Mouse (Mus musculus): ENCODE measurements around the gene Urm1. TPM values are rescaled to one million over a fixed set of nuclear protein-coding genes. Genes with fewer than 3 reads are reported as not detected.
"Not testable (repeated sequence)": the region's sequence is repeated elsewhere in the genome, so short reads cannot be mapped to it uniquely, and the experiment has no call there.

Gene Urm1
- total RNA-seq, 2 experiments from 2014 or later: 20.9 to 26.0 TPM

DNA sequence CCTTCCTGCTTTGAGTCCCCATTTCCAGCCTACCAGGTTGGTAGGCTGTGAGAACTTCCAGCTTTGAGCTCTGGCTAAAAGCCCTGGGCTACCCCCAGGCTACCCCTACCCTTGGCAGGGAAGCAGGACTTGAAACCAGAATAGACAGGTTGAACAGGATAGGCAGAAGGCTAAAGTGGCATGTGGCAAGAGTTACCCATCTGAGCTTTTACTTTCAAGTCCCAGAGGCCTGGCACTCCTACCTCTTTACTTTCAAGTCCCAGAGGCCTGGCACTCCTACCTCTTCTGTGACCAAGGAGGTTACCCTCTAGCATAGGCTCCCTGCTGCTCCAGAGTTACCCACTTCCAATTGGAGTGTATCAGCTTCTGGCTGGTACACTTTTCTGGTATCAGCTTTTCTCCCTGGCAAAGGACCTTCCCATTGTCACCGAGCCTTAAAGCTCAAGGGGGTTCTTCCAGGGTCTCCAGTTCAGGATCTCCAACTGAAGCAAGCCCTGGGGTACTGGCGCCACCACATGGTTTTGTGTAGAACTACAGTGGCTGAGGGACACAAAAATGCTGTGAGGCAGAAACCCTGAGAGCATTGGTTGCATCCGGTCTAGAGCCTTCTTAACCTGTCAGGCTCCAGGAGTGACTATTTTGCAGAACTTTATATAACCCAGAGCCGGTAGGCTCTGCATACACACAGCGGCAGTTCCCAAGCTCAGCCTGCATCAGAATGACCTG lies 39.0 kb downstream of the Urm1 start:
- DNase-seq: no peak

DNA sequence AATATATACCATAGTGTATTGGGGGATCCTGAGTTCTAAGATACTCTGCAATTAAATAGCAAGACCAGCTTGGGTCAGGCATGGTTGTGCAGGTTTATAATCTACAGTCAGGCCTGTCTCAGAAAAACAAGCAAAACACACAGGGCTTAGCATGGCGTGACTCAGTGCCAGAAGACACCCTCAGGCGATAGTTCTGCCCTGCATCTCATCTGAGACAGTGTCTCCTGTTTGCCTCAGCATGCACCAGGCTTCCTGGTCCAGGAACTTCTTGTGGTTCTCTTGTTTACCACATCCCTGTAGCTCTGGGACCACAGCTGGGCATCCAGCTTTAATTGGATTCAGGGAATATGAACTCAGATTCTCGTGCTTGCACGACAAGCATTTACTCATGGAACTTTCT lies 45.2 kb downstream of the Urm1 start:
- DNase-seq: no peak

DNA sequence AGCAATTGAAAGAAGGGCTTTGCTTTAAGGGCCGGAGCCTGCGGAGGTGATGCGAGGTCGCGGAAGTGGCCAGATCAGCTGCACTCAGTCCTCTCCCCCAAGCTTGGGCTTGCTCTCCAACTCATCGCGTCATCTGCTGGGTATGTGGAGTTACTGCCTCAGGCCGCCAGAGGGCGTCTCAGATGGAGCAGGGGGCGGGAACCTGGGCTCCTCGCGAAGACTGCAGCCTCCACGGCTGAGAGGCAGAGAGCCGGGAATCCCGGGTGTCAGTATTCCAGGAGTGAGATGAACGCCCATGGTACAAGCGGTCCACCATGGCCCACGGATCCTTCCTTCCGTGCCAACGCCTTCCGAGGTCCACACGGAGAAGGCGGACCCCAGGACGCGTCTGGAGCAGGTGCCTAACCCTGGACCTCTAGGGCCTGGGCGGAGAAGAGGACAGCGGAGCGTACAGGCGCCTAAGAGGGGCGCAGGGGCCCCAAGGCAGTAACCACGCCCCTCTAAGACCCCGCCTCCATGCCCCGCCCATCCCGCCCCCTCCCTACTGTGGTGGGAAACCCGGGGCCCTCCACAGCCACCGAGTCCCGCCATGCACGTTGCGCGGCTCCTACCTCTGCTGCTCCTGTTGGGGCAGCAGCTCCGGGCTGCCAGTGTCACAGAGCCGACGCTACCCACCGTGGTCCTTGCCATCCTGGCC lies 49.2 kb downstream of the Urm1 start, which contains the start of gene Cercam:
Gene Cercam, plus strand, starts transcription at position 216 of the 697 bp plus-strand sequence.
- peak; percentile 86 for DNase-seq

DNA sequence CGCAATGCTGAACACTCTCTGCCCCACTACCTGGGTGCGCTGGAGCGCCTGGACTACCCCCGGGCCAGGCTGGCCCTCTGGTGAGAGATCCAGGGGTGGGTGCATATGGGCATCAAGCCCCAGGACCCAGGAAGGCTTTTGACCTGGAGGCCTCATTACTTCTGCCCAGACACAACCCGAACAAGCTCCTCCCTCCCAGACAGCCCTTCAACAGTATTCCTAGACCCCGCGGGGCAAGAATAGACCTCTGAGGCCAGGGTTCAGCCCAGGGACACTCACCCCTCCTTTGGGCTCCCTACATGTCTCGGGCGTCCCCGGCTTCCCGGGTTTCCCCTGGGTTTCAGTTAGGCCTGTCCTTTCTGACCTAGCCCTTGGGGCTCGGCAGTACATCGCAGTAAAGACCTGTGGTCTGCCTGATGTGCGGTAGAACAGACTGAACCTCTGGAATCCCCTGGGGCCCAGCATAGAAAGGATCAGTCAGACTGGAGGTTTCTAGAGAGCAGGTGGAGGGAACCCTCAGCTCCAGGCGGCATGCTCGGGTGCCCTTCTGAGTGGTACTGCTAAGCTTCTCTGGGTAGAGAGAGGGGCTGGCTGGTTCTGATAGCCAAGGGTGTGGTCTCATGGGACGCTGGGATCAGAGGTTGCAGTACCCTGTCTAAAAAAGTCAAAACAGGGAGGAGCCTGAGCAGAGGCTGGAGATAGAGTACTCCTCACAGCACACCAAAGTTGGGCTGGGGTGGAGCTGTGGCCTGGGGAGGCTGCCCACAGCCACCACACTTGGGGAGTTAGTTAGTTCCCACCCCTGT lies 50.0 kb downstream of the Urm1 start:
- DNase-seq: peak; percentile 61

GRCm38 (mm10) chr2:29872581-29873295 lies 52.9 kb downstream of the Urm1 start:
- no peak for DNase-seq

DNA sequence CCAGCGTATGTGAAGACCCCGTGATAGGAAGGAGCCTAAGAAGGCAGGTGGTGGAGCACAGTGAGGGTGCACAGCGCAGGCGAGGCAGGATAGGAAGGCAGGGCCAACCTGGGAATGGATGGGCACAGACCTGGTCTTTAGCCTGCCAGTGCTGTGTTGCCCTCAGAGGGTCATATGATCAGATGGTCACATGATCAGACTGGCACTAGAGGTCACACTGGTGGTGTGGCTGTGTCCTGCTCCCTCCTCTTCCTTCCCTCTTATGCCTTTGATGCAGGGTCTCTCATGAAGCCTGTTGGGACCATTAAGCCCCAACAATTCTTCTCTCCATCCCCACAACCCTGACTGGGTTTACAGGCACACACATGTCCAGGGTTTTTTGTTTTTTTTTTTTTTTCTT lies 53.9 kb downstream of the Urm1 start:
- DNase-seq: no peak

DNA sequence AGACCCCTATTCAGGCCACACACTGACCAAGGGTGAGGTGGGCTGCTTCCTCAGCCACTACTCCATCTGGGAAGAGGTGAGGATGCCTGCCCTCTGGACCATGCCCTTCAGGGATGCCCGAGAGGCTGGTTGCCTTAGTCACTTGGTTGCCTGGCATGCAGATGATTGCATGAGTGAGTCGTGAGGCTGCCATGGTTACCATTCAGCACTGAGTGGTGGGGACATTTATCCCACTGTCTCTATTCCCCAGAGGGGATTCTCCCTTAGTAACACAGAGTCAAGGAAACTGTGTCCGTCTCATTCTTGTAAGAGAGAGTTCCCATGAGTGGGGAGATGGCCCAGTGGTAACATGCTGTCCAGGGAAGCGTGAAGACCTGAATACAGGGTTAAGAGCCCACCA lies 58.2 kb downstream of the Urm1 start:
- no peak for DNase-seq

- DNase-seq: no peak
Measured at GRCm38 (mm10) chr2:29879191-29879590, 59.3 kb downstream of the Urm1 start.

- no peak for DNase-seq
Measured at GRCm38 (mm10) chr2:29879964-29880830, 60.3 kb downstream of the Urm1 start.

DNA sequence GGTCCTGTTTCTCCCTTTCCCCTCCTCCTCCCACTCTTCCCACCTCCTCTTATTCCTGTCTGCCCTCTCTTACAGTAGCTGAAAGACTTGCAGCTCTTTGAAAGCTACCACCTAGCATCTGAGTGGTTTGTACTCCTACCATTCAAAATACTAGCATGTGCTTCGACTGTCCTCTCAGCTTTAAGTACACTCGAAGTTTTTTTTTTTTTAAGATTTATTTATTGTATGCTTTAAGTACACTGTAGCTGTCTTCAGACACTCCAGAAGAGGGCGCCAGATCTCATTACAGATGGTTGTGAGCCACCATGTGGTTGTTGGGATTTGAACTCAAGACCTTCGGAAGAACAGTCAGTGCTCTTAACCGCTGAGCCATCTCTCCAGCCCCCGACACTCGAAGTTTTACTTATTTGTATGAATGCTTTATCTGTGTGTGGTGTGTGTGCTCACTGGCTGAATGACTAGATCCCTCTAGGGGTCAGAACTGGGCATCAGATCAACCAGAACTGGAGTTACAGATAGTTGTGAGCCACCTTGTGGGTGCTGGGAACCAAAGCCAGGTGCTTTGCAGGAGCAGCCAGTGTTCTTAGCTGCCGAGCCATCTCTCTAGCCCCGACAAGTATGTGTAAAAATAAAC lies 66.9 kb downstream of the Urm1 start:
- not testable (repeated sequence) for DNase-seq

DNA sequence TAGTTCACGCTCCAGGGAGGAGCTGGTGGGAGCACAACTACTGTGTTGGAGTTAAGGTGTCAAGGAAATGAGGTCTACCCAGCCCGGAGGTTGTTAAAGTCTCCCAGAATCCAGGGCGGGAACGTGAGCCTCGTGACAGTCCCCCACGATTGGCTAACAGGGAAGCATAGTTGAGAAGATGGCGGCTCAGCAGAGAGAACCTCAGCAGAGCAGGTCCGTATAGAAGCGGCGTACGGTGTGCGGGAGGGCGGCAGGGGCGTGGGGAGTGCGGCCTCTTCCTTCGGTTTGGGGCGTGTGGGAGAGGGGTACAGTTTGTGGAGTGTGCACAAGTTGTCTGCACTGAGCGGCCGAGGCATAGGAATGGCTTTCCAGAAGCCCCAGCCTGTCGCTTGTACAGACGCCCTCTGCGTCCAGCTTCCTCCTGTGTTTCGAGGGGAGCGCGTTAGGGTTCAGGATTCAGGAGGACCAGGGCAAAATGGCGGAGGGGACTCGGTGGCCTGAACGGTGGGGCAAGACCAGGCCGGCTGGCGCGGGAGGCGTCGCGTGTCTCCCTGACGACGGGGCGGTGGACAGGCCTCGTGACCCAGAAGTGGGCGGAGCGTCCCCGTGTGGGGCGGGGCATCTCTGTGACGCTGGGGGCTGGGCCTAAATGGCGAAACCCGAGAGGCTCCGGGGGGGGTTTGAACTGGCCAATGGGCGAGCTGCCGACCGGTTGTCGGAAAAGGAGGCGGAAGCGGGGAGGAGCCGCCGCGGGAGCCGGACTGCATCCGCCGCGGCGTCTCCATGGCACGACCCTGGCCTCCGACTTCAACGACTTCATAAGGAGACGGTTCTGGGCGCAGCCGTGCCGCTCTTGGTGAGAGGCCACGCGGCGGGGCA lies 69.4 kb downstream of the Urm1 start, which contains the start of gene Odf2:
Gene Odf2, plus strand, starts transcription at position 156 of the 879 bp plus-strand sequence.
- peak; percentile 99 for DNase-seq

GRCm38 (mm10) chr2:29889991-29890833 lies 70.3 kb downstream of the Urm1 start:
- DNase-seq: peak; percentile 84

GRCm38 (mm10) chr2:29891773-29892172 lies 71.9 kb downstream of the Urm1 start:
- DNase-seq: no peak

Small RNAs within 50 kb of the gene (microRNA-seq; reads per million reads assigned to microRNA genes)
- 0 reads per million in 2 experiments for gene Mir219a-2 (ENCODE audit: borderline replicate concordance in 2 of 2)
- 0 reads per million in 2 experiments for gene Mir219b (ENCODE audit: borderline replicate concordance in 2 of 2)

Other genes with a start within 250 kb of the Urm1 start
- gene Rapgef1, start 200.4 kb upstream of the Urm1 start, total RNA-seq (2021): 100 to 1,000 TPM; 102 to 112 TPM
- not detected for gene Gm13420, start 68.4 kb upstream of the Urm1 start, total RNA-seq (2021)
- gene Gm13547, start 60.8 kb upstream of the Urm1 start, total RNA-seq (2021): not detected
- gene Coq4, start 32.6 kb upstream of the Urm1 start, total RNA-seq (2021): 1 to 10 TPM; 7.4 to 8.3 TPM
- gene Trub2, start 31.6 kb upstream of the Urm1 start, total RNA-seq (2021): 10 to 100 TPM; 24.8 to 24.9 TPM
- gene Slc27a4, start 17.4 kb upstream of the Urm1 start, total RNA-seq (2021): 10 to 100 TPM in 1 of 2 experiments, 1 to 10 TPM in 1; 8.2 to 10.7 TPM
- gene Cercam, start 49.1 kb downstream of the Urm1 start, total RNA-seq (2021): 10 to 100 TPM in 1 of 2 experiments, 1 to 10 TPM in 1; 8.5 to 10.6 TPM
- gene Odf2, start 69.1 kb downstream of the Urm1 start, total RNA-seq (2021): 10 to 100 TPM; 10.3 to 14.7 TPM
- 10 to 100 TPM; 19.7 to 21.3 TPM for gene Gle1, start 115.4 kb downstream of the Urm1 start, total RNA-seq (2021)
- 10 to 100 TPM; 56.9 to 64.4 TPM for gene Sptan1, start 145.5 kb downstream of the Urm1 start, total RNA-seq (2021)
- 1 to 10 TPM; 3.3 to 3.4 TPM for gene Wdr34, start 228.8 kb downstream of the Urm1 start, total RNA-seq (2021)
- 10 to 100 TPM; 75.4 to 85.1 TPM for gene Set, start 237.3 kb downstream of the Urm1 start, total RNA-seq (2021)

Measured in gastrocnemius, postnatal 25 days (tissue).